Mouse (Mus musculus): ENCODE data around the gene Smug1. TPM values are rescaled to one million over a fixed set of nuclear protein-coding genes. Genes with fewer than 3 reads are reported as not detected.
A peak's percentile ranks its signal among the peaks of the same experiment; 100 is the strongest.

The Smug1 gene
- polyA plus RNA-seq, 1 experiment from 2014 or later = 14.9 TPM

DNA sequence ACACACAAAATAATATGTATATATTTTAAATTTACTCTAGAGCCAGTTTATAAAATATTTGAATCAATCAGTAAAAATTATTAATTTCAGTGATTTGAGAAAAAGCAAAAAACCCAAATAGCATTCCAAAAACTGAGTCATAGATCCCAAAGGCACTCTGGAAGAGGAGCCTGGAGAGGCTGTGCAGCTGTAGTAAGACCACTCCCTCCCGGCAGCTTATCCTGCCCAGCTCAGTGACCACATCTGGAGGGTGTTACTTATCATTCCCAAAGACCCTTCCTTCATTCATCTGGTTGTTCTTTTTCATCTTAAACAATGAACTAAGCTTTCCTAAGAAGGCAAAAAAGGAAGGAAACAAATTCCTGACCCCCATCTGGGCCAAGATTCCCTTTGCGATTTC, 54.6 kb downstream of the Smug1 start:
- WGBS = 44% methylated on average over 2 of the region's 2 CpGs

DNA sequence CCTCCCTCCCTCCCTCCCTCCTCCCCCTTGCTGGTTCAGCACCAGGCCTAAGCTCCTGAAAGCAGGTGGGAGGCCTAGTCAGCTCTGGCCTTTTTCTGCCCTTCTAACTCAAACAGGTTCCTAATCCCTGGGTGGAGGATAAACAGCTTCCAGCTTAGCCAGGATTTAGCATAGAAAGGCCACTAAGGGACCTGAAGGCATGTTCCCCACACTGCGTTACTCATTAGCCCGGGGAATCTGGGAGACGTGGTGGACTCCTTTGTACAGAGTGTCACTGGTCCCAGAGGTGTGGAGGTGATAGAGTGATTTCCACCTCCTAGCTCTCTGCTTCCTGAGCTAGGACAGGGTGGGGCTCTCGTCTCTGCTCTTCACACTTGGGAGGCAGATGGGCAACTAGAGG, 57.0 kb downstream of the Smug1 start:
- Histone ChIP-seq H3K27ac (replicated peaks; ENCODE audit: low read depth, low read length) (no peak overlapping the region), H3K27me3 (replicated peaks; ENCODE audit: control insufficient read depth, insufficient read depth, low read length) (peaks cover 26% of the 10 kb centered on the region), H3K9me3 (ENCODE audit: control insufficient read depth, low read length) (no peaks in the 10 kb centered on the region), H3K36me3 (ENCODE audit: control insufficient read depth, insufficient read depth, low read length) (no peaks in the 10 kb centered on the region), H3K4me1 (ENCODE audit: control insufficient read depth, insufficient read depth, low read length) (peaks cover 13% of the 10 kb centered on the region), H3K4me2 (ENCODE audit: low read depth, low read length) (no peak overlapping the region), H3K9ac (ENCODE audit: low read depth, low read length) (no peak overlapping the region), H3K4me3 (ENCODE audit: low read depth, low read length) (no peak overlapping the region)
- no peak for ATAC-seq (ENCODE audit: low read depth)
- no peak for DNase-seq (ENCODE audit: low spot score)
- 27% methylated on average over 4 of the region's 4 CpGs for WGBS

More for the DNA sequence above, 54.6 kb downstream of the Smug1 start:
- no peaks in the 10 kb centered on the region for H3K36me3 ChIP-seq (ENCODE audit: control insufficient read depth, insufficient read depth, low read length)
- H3K4me2 ChIP-seq (ENCODE audit: low read depth, low read length) = no peak overlapping the region
- ATAC-seq (ENCODE audit: low read depth) (no peak), DNase-seq (ENCODE audit: low spot score) (peak; percentile 69)
- H3K4me1 ChIP-seq (ENCODE audit: control insufficient read depth, insufficient read depth, low read length) = peaks cover 27% of the 10 kb centered on the region
- no peaks in the 10 kb centered on the region for H3K9me3 ChIP-seq (ENCODE audit: control insufficient read depth, low read length)
- peaks cover 19% of the 10 kb centered on the region for H3K27me3 ChIP-seq (replicated peaks; ENCODE audit: control insufficient read depth, insufficient read depth, low read length)
- no peak overlapping the region for H3K9ac ChIP-seq (ENCODE audit: low read depth, low read length)
- H3K27ac ChIP-seq (replicated peaks; ENCODE audit: low read depth, low read length) = no peak overlapping the region
- H3K4me3 ChIP-seq (ENCODE audit: low read depth, low read length) = no peak overlapping the region

DNA sequence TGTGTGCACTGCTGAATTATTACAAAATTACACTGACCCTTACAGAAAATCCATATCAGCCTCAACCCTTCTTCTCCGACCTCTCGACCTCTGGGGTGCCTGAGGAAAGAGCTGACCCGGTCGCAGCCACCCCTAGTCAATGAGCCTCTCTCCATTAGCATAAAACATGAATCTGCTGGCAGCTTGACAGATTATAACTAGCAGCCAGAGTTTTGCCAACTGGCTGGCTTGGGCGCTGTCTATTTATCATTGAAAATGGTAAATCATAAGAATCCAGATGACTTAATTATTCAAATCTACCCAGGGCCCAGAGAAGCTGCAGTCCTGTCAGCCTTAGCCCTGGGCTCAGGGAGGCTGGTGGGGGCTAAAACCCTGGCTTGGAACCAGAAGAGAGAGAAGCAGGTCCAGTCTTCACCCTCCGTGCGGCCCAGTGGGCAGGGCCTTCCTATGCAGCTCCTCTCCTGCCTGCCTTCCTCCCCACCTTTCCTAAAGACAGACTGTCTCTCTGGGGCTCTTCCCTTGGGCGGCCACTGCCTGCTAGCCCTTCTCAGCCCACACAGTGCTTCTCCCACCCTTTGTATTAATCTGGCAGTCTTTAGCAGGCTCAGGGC, 58.7 kb downstream of the Smug1 start:
- Histone ChIP-seq H3K27me3 (replicated peaks; ENCODE audit: control insufficient read depth, insufficient read depth, low read length) (peaks cover 40% of the 10 kb centered on the region), H3K4me2 (ENCODE audit: low read depth, low read length) (no peak overlapping the region), H3K9me3 (ENCODE audit: control insufficient read depth, low read length) (no peaks in the 10 kb centered on the region), H3K4me1 (ENCODE audit: control insufficient read depth, insufficient read depth, low read length) (peaks cover 6% of the 10 kb centered on the region; the same call in 1 of the 2 replicates), H3K36me3 (ENCODE audit: control insufficient read depth, insufficient read depth, low read length) (no peaks in the 10 kb centered on the region), H3K4me3 (ENCODE audit: low read depth, low read length) (no peak overlapping the region), H3K27ac (replicated peaks; ENCODE audit: low read depth, low read length) (no peak overlapping the region), H3K9ac (ENCODE audit: low read depth, low read length) (0 out of 2 replicates have a peak overlapping the region, but pooled peaks have one; percentile 16)
- no peak for ATAC-seq (ENCODE audit: low read depth)
- WGBS = 58% methylated on average over 8 of the region's 8 CpGs
- no peak for DNase-seq (ENCODE audit: low spot score)

DNA sequence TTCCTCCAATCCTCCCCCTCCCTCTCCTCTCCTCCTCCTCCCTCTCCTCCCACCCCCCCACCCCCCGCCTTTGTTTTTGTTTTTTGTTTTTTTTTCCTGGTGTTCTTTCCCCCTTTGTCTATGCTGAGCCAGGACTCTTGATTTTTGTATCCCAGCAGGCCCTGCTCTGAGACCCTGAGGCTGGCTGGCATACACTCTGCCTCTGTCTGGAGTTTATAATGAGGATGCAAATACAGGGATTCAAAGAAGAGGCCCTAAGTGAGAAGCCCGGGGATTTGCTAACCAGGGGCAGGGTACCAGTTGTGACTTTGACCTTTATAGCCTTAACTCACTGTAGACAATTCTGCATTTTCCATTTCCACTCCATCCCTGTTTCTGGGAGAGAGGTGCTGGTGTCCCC, 60.7 kb downstream of the Smug1 start:
- no peaks in the 10 kb centered on the region for H3K36me3 ChIP-seq (ENCODE audit: control insufficient read depth, insufficient read depth, low read length)
- no peak overlapping the region for H3K9ac ChIP-seq (ENCODE audit: low read depth, low read length)
- H3K27ac ChIP-seq (replicated peaks; ENCODE audit: low read depth, low read length) = no peak overlapping the region
- peaks cover 59% of the 10 kb centered on the region for H3K27me3 ChIP-seq (replicated peaks; ENCODE audit: control insufficient read depth, insufficient read depth, low read length)
- WGBS = 9% methylated on average over 2 of the region's 2 CpGs
- DNase-seq (ENCODE audit: low spot score) (no peak), ATAC-seq (ENCODE audit: low read depth) (no peak)
- H3K4me2 ChIP-seq (ENCODE audit: low read depth, low read length) = no peak overlapping the region
- peaks cover 5% of the 10 kb centered on the region; the same call in 1 of the 2 replicates for H3K4me1 ChIP-seq (ENCODE audit: control insufficient read depth, insufficient read depth, low read length)
- H3K4me3 ChIP-seq (ENCODE audit: low read depth, low read length) = no peak overlapping the region
- H3K9me3 ChIP-seq (ENCODE audit: control insufficient read depth, low read length) = no peaks in the 10 kb centered on the region

Other genes starting within 250 kb of the Smug1 start
- gene Hoxc13, start 246.0 kb downstream of the Smug1 start, polyA plus RNA-seq (2014; fragmentation: Nextera tagmentation; extraction: Ambion mirVana) = 0.89 and 1.1 TPM in 2 replicates
- gene Hoxc12, start 230.3 kb downstream of the Smug1 start, polyA plus RNA-seq (2014; fragmentation: Nextera tagmentation; extraction: Ambion mirVana) = not detected in 2 replicates
- not detected in 2 replicates for gene Hoxc11, start 212.7 kb downstream of the Smug1 start, polyA plus RNA-seq (2014; fragmentation: Nextera tagmentation; extraction: Ambion mirVana)
- not detected in 2 replicates for gene Hoxc10, start 200.3 kb downstream of the Smug1 start, polyA plus RNA-seq (2014; fragmentation: Nextera tagmentation; extraction: Ambion mirVana)
- 0.96 and 2.8 TPM in 2 replicates for gene Hoxc5, start 199.6 kb downstream of the Smug1 start, polyA plus RNA-seq (2014; fragmentation: Nextera tagmentation; extraction: Ambion mirVana)
- gene Hoxc9, start 190.7 kb downstream of the Smug1 start, polyA plus RNA-seq (2014; fragmentation: Nextera tagmentation; extraction: Ambion mirVana) = not detected in 2 replicates
- gene Hoxc8, start 176.5 kb downstream of the Smug1 start, polyA plus RNA-seq (2014; fragmentation: Nextera tagmentation; extraction: Ambion mirVana) = 0.14 TPM in 1 of 2 replicates, not detected in the other
- gene Hoxc6, start 168.8 kb downstream of the Smug1 start, polyA plus RNA-seq (2014; fragmentation: Nextera tagmentation; extraction: Ambion mirVana) = 0.25 and 0.93 TPM in 2 replicates
- 2.5 and 4.0 TPM in 2 replicates for gene Hoxc4, start 148.2 kb downstream of the Smug1 start, polyA plus RNA-seq (2014; fragmentation: Nextera tagmentation; extraction: Ambion mirVana)
- 112 and 126 TPM in 2 replicates for gene Cbx5, start 72.7 kb upstream of the Smug1 start, polyA plus RNA-seq (2014; fragmentation: Nextera tagmentation; extraction: Ambion mirVana)
- 573 and 661 TPM in 2 replicates for gene Hnrnpa1, start 73.3 kb upstream of the Smug1 start, polyA plus RNA-seq (2014; fragmentation: Nextera tagmentation; extraction: Ambion mirVana)
- gene Nfe2, start 91.3 kb upstream of the Smug1 start, polyA plus RNA-seq (2014; fragmentation: Nextera tagmentation; extraction: Ambion mirVana) = 2.1 and 2.5 TPM in 2 replicates
- 274 and 289 TPM in 2 replicates for gene Copz1, start 105.6 kb upstream of the Smug1 start, polyA plus RNA-seq (2014; fragmentation: Nextera tagmentation; extraction: Ambion mirVana)
- gene Gpr84, start 143.5 kb upstream of the Smug1 start, polyA plus RNA-seq (2014; fragmentation: Nextera tagmentation; extraction: Ambion mirVana) = 0.13 and 0.47 TPM in 2 replicates
- 18.4 and 19.0 TPM in 2 replicates for gene Zfp385a, start 173.0 kb upstream of the Smug1 start, polyA plus RNA-seq (2014; fragmentation: Nextera tagmentation; extraction: Ambion mirVana)
- 63.4 TPM in 2 replicates for gene Itga5, start 199.7 kb upstream of the Smug1 start, polyA plus RNA-seq (2014; fragmentation: Nextera tagmentation; extraction: Ambion mirVana)

All from embryonic facial prominence, embryonic 14.5 days (tissue).